Mouse (Mus musculus) C2C12 (cell line): ENCODE data around the gene Vac14.

Experiments used
- CTCF ChIP-seq: IDR thresholded peaks from one replicate; pipeline ENCODE4 v1.5.1; 2011; ENCODE audit not compliant: control insufficient read depth, insufficient read depth, insufficient read length
- FOSL1 ChIP-seq: IDR thresholded peaks from one replicate; pipeline ENCODE4 v1.8.0; 2011; ENCODE audit warnings: mild to moderate bottlenecking, low read length; ENCODE audit not compliant: poor library complexity, insufficient read depth, severe bottlenecking
- MAX ChIP-seq: IDR thresholded peaks from one replicate; pipeline ENCODE4 v1.6.1; 2011; ENCODE audit warnings: mild to moderate bottlenecking, control low read depth
- MYOD1 ChIP-seq: IDR thresholded peaks from one replicate; pipeline ENCODE4 v1.6.1; 2011; ENCODE audit warnings: low read depth; ENCODE audit not compliant: control insufficient read depth, insufficient read length
- MYOG ChIP-seq: IDR thresholded peaks from one replicate; pipeline ENCODE4 v1.6.1; 2011; ENCODE audit not compliant: control insufficient read depth, insufficient read length; ENCODE audit errors: extremely low read depth
- USF1 ChIP-seq: IDR thresholded peaks from one replicate; pipeline ENCODE4 v1.6.1; 2011; ENCODE audit warnings: low read depth, mild to moderate bottlenecking, control low read depth, moderate library complexity

- no peak for TF ChIP-seq CTCF
- TF ChIP-seq MAX = no peak
- TF ChIP-seq MYOD1 = no peak
- TF ChIP-seq FOSL1 = no peak
- no peak for TF ChIP-seq USF1
- no peak for TF ChIP-seq MYOG
Measured at GRCm38 (mm10) chr8:110719898-110720653, 101.7 kb downstream of the Vac14 start.
